Mouse (Mus musculus): Measurements from ENCODE around the gene Pole. TPM values are rescaled to one million over a fixed set of nuclear protein-coding genes. Genes with fewer than 3 reads are reported as not detected.

The Pole gene
- 7.9 and 10.2 TPM in 2 replicates for total RNA-seq (2014; rRNA removed)
- 2.2 and 3.1 TPM in 2 replicates for polyA plus RNA-seq (2015; fragmentation: Nextera tagmentation; extraction: Ambion mirVana)

DNA sequence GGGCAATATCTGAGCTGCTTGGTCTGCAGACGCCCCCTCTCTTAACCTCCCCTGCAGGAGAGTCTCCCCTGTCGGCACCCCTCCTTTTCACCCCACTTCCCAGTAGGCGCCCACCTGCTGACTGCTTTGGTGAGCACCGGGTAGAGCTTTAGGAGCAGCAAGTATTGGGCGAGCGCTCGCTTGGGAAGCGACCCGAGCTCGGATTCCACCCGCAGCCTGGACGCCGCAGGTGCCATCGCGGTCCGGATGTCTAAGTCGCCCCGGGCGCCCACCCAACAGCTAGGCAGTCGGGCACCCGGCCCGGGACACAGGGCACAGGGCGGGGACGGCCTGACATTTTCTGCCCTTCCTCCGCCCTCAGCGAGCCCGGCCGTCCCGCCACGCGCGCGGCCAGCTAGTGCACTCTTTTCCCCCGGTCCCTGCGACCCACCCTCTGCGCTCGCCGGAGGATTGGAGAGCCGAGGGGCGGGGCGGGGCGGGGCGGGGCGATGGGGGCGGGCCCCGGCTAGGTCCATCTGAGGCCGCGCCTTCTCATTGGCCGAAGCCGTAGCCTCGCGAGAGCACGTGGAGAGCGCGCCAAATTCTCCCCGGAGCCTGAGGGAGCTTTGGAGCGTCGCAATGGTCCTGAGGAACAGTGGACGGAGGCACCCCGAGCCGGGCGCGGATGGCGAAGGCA lies at the start of gene Pole, which contains the start of gene Pxmp2:
TSS of gene Pole (plus strand) at position 537 of the 676 bp plus-strand sequence.
TSS of gene Pxmp2 (minus strand) at position 417 of the 676 bp plus-strand sequence.
- DNase-seq (ENCODE audit: low spot score) (peak; percentile 94), ATAC-seq (ENCODE audit: low FRiP score) (peak; percentile 98)
- no peaks in the 10 kb centered on the region for H3K36me3 ChIP-seq (ENCODE audit: insufficient read depth, low read length)
- TF ChIP-seq CTCF (IDR thresholded peaks at IDR 0.05) = no peak
- H3K27ac ChIP-seq (ENCODE audit: low read depth, low read length) = no peak within 1 kb of the TSS
- H3K4me2 ChIP-seq (ENCODE audit: low read depth, low read length, poor library complexity, severe bottlenecking) = peak within 1 kb of the TSS; percentile 91
- no peaks in the 10 kb centered on the region for H3K9me3 ChIP-seq (ENCODE audit: low read length)
- 1% methylated on average over 49 of the region's 64 CpGs for WGBS
- H3K4me3 ChIP-seq (ENCODE audit: low read depth, low read length) = peak within 1 kb of the TSS; percentile 65
- H3K9ac ChIP-seq (replicated peaks; ENCODE audit: low read length, poor library complexity, severe bottlenecking) = peak within 1 kb of the TSS; percentile 71
- 0 out of 2 replicates have a peak, but pooled peaks cover 4% of the 10 kb centered on the region for H3K27me3 ChIP-seq (ENCODE audit: insufficient read depth, low read length)
- H3K4me1 ChIP-seq (ENCODE audit: insufficient read depth, low read length) = no peaks in the 10 kb centered on the region

DNA sequence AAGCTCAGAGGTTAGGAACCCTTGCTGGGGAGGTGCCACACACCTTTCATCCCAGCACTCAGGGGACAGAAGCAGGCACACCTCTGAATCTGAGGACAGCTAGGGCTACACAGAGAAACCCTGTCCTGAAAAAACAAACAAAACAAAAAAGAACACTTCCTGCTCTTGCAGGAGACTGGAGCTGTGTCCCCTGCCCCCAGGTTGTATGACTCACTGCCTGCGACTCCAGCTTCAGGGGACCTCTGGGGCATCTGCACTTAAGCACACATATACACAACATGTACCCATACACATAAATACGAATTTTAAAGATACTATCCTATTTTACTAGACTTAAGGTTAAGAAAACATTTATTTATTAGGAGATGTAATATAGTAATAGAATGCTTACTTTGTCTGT lies 42.0 kb upstream of the Pole start:
- Histone ChIP-seq H3K27ac (ENCODE audit: low read depth, low read length) (no peak overlapping the region), H3K4me2 (ENCODE audit: low read depth, low read length, poor library complexity, severe bottlenecking) (no peak overlapping the region), H3K4me3 (ENCODE audit: low read depth, low read length) (no peak overlapping the region), H3K36me3 (ENCODE audit: insufficient read depth, low read length) (peaks cover 53% of the 10 kb centered on the region), H3K9me3 (ENCODE audit: low read length) (no peaks in the 10 kb centered on the region), H3K27me3 (ENCODE audit: insufficient read depth, low read length) (no peaks in the 10 kb centered on the region), H3K4me1 (ENCODE audit: insufficient read depth, low read length) (no peaks in the 10 kb centered on the region), H3K9ac (replicated peaks; ENCODE audit: low read length, poor library complexity, severe bottlenecking) (no peak overlapping the region)
- no peak for TF ChIP-seq CTCF (IDR thresholded peaks at IDR 0.05)
- no peak for ATAC-seq (ENCODE audit: low FRiP score)
- DNase-seq (ENCODE audit: low spot score) = no peak
- 82% methylated on average over 2 of the region's 2 CpGs for WGBS

DNA sequence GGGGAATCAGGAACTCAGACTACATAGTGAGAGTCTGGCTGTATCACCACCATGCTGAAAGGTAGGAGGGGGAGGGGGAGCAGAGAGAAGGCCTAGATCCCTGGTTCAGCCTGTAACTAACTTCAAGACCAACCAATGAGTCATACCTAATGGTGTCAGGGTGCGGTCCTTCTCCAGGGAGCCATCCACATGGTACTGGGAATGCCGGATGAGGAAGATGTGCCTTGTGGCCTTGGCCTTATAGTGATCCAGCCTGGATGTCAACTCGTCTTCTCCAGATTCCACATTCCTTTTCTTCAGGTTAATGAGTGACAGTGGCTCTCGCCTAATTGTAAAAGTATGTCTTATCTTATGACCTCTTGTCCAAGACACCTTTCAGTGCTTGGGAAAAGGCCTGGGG lies 19.2 kb upstream of the Pole start:
- 96% methylated on average over 4 of the region's 4 CpGs for WGBS
- no peak for TF ChIP-seq CTCF (IDR thresholded peaks at IDR 0.05)
- no peak overlapping the region for H3K27ac ChIP-seq (ENCODE audit: low read depth, low read length)
- H3K36me3 ChIP-seq (ENCODE audit: insufficient read depth, low read length) = peaks cover 26% of the 10 kb centered on the region
- no peaks in the 10 kb centered on the region for H3K27me3 ChIP-seq (ENCODE audit: insufficient read depth, low read length)
- ATAC-seq (ENCODE audit: low FRiP score) (no peak), DNase-seq (ENCODE audit: low spot score) (no peak)
- H3K4me3 ChIP-seq (ENCODE audit: low read depth, low read length) = no peak overlapping the region
- no peak overlapping the region for H3K4me2 ChIP-seq (ENCODE audit: low read depth, low read length, poor library complexity, severe bottlenecking)
- H3K9me3 ChIP-seq (ENCODE audit: low read length) = no peaks in the 10 kb centered on the region
- H3K4me1 ChIP-seq (ENCODE audit: insufficient read depth, low read length) = peaks cover 4% of the 10 kb centered on the region; the same call in 1 of the 2 replicates
- no peak overlapping the region for H3K9ac ChIP-seq (replicated peaks; ENCODE audit: low read length, poor library complexity, severe bottlenecking)

DNA sequence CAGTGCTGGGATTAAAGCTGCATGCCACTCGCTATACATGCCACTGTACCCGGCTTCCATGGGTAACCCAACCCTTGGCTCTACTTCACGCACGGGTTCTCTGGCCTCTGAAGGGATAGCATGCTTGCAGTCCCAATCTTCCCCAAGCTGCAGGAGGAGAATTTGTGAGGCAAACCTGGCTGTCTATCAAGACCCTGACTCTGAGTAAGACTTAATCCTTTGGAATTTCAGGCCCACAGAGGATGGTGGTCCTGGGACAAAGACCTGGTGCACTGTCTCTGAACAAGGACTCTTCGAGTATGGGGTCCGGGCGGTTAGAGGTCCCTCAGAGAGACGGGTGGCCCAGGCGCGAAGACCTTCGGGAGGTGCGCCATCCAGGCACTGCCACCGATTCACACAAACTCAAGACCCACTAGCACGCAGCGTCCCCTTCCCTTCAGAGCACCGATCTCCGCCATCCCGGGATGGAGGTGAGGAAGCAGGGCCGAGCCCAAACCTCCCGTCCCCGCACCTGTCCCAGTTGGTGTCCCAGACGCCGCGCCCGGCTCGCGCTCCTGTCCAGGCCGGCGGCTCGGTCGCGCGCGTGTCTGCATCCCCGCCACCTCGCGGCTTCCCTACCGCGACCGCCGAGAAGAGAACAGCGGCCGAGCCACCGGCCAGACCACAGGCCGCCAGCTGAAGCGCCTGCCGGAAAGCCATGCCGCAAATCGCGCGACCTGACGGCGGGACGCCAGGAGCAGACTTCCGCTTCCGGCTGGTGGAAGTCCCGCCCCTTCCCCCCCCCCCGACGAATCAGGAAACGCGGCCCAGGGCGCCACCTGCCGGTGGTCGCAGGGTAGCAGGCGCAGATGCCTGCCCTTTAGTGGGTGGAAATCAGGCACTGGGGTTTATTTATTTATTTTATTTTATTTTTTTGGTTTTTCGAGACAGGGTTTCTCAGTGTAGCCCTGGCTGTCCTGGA lies 16.7 kb upstream of the Pole start, which contains the start of gene Pgam5:
TSS of gene Pgam5 (minus strand) at position 773 of the 961 bp plus-strand sequence.
- DNase-seq (ENCODE audit: low spot score) (peak; percentile 93), ATAC-seq (ENCODE audit: low FRiP score) (peak; percentile 92)
- Histone ChIP-seq H3K4me1 (ENCODE audit: insufficient read depth, low read length) (peaks cover 4% of the 10 kb centered on the region; the same call in 1 of the 2 replicates), H3K4me2 (ENCODE audit: low read depth, low read length, poor library complexity, severe bottlenecking) (peak within 1 kb of the TSS; percentile 89), H3K9me3 (ENCODE audit: low read length) (no peaks in the 10 kb centered on the region), H3K4me3 (ENCODE audit: low read depth, low read length) (peak within 1 kb of the TSS; percentile 84), H3K36me3 (ENCODE audit: insufficient read depth, low read length) (peaks cover 26% of the 10 kb centered on the region), H3K27me3 (ENCODE audit: insufficient read depth, low read length) (no peaks in the 10 kb centered on the region), H3K27ac (ENCODE audit: low read depth, low read length) (peak within 1 kb of the TSS; percentile 80), H3K9ac (replicated peaks; ENCODE audit: low read length, poor library complexity, severe bottlenecking) (peak within 1 kb of the TSS; percentile 85)
- WGBS = under 1% methylated on average over 62 of the region's 66 CpGs
- TF ChIP-seq CTCF (IDR thresholded peaks at IDR 0.05) = peak; percentile 88

DNA sequence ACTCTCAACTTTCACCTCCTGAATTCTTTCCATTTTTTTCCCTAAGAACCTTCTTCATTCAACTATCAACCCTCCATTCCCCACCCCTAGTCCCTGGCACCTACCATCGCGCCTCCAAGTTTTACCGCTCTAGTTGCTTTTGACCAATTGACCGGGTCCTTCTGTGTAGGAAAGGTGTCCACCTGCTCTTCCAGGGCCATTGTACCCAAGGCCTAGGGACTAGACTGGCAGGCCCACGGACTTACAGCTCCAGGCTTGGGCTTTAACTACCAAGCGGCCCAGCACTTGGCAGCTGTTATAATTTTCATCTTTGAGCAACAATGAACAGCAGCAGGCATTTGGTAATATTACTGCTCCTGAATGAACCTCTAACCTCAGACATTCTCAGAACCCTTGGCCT lies 15.9 kb upstream of the Pole start:
- DNase-seq (ENCODE audit: low spot score) (no peak), ATAC-seq (ENCODE audit: low FRiP score) (peak; percentile 22; the same call in 1 of the 2 replicates)
- no peak overlapping the region for H3K9ac ChIP-seq (replicated peaks; ENCODE audit: low read length, poor library complexity, severe bottlenecking)
- no peak overlapping the region for H3K4me3 ChIP-seq (ENCODE audit: low read depth, low read length)
- H3K27ac ChIP-seq (ENCODE audit: low read depth, low read length) = no peak overlapping the region
- no peaks in the 10 kb centered on the region for H3K9me3 ChIP-seq (ENCODE audit: low read length)
- 93% methylated on average over 6 of the region's 6 CpGs for WGBS
- no peak overlapping the region for H3K4me2 ChIP-seq (ENCODE audit: low read depth, low read length, poor library complexity, severe bottlenecking)
- H3K4me1 ChIP-seq (ENCODE audit: insufficient read depth, low read length) = peaks cover 4% of the 10 kb centered on the region; the same call in 1 of the 2 replicates
- no peak for TF ChIP-seq CTCF (IDR thresholded peaks at IDR 0.05)
- H3K36me3 ChIP-seq (ENCODE audit: insufficient read depth, low read length) = peaks cover 18% of the 10 kb centered on the region
- H3K27me3 ChIP-seq (ENCODE audit: insufficient read depth, low read length) = no peaks in the 10 kb centered on the region
